Mouse (Mus musculus): Measurements from ENCODE around the gene Slfn1. TPM values are rescaled to one million over a fixed set of nuclear protein-coding genes. Genes with fewer than 3 reads are reported as not detected.

The Slfn1 gene
- total RNA-seq, 2 experiments from 2014 or later, result 0.41 TPM; not detected in 1

Other genes with a start within 250 kb of the Slfn1 start
- gene Rffl, start 245.6 kb upstream of the Slfn1 start, total RNA-seq (2021), result 1 to 10 TPM; 5.0 to 6.5 TPM
- 1 to 10 TPM; 8.0 to 8.3 TPM for gene Rad51d, start 226.2 kb upstream of the Slfn1 start, total RNA-seq (2021)
- gene Fndc8, start 224.7 kb upstream of the Slfn1 start, total RNA-seq (2021), result not detected
- 10 to 100 TPM; 12.6 to 12.7 TPM for gene Nle1, start 208.4 kb upstream of the Slfn1 start, total RNA-seq (2021)
- 100 to 1,000 TPM; 162 to 164 TPM for gene Unc45b, start 206.3 kb upstream of the Slfn1 start, total RNA-seq (2021)
- gene Slfn5, start 165.5 kb upstream of the Slfn1 start, total RNA-seq (2021), result 10 to 100 TPM; 78.3 to 87.2 TPM
- gene Slfn9, start 125.0 kb upstream of the Slfn1 start, total RNA-seq (2021), result 1 to 10 TPM; 1.2 to 2.3 TPM
- under 1 TPM; 0.22 to 0.46 TPM for gene Slfn8, start 96.0 kb upstream of the Slfn1 start, total RNA-seq (2021)
- gene Slfn2, start 51.7 kb upstream of the Slfn1 start, total RNA-seq (2021), result 1 to 10 TPM; 3.5 to 4.8 TPM
- gene Slfn4, start 58.3 kb downstream of the Slfn1 start, total RNA-seq (2021), result under 1 TPM; 0.12 to 0.20 TPM
- gene Slfn3, start 74.5 kb downstream of the Slfn1 start, total RNA-seq (2021), result 1 to 10 TPM; 3.4 to 4.6 TPM
- gene Slfn14, start 169.9 kb downstream of the Slfn1 start, total RNA-seq (2021), result under 1 TPM; 0.07 to 0.19 TPM
- 10 to 100 TPM; 52.6 to 58.6 TPM for gene Ap2b1, start 182.2 kb downstream of the Slfn1 start, total RNA-seq (2021)
- 10 to 100 TPM in 1 of 2 experiments, 1 to 10 TPM in 1; 9.3 to 13.6 TPM for gene Pex12, start 185.7 kb downstream of the Slfn1 start, total RNA-seq (2021)